Mouse (Mus musculus) liver, embryonic 14.5 days (tissue): ENCODE results near the gene Rpl36-ps4.
"Not testable (repeated sequence)": the region's sequence is repeated elsewhere in the genome, so short reads cannot be mapped to it uniquely, and the experiment has no call there.

Experiments used
- CTCF ChIP-seq: IDR thresholded peaks from 2 replicates; pipeline ENCODE4 v1.5.1; 2016; ENCODE audit warnings: antibody characterized with exemption, low read depth, control low read depth
- EP300 ChIP-seq: IDR thresholded peaks from 2 replicates; pipeline ENCODE4 v1.6.1; 2016; ENCODE audit warnings: antibody characterized with exemption, low read depth

DNA sequence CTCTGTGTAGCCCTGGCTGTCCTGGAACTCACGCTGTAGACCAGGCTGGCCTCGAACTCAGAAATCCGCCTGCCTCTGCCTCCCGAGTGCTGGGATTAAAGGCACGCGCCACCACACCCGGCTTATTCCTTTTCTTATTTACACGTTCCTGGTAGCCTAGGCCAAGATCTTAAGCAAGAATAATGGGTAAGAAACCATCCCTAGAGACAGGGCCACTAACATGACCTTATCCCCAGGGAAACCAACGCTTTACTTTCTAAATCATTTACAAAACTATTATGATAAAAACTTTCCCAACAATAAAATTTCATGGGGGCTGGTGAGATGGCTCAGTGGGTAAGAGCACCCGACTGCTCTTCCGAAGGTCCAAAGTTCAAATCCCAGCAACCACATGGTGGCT lies 38.6 kb downstream of the Rpl36-ps4 start:
- TF ChIP-seq CTCF, EP300: not testable (repeated sequence)
